Mouse (Mus musculus) urinary bladder, adult 18-20 months (tissue): Measurements from ENCODE around the gene Ankrd24.
A peak's percentile ranks its signal among the peaks of the same experiment; 100 is the strongest.

Source experiments
- DNase-seq, 2 experiments: peaks; one replicate each; pipeline ENCODE4 v3.0.0; 2022; ENCODE audit warnings: low spot score in 2 of 2, mixed read lengths in 2 of 2

Ankrd24 gene

DNA sequence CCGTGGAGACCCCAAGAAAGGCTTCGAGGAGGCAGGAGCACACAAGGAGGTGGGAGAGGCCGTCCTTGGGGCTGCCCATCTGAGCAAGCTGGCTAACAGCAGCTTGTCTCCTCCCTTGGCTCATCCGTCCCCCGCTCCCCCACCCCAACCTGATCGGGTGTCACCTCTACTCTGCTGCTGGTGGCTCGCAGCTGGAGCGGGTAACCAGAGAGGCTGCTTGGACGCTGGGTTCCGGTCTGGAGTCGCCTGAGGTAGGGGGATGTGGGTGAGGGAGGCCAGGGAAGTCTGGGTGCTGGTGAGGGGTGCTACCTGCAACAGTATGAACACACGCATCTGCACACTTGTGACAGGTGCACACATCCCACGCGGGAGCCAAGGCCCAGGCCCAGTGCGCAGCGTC, at the start of gene Ankrd24:
Gene Ankrd24, plus strand, starts transcription at position 151 of the 400 bp plus-strand sequence.
- no peak for DNase-seq

DNA sequence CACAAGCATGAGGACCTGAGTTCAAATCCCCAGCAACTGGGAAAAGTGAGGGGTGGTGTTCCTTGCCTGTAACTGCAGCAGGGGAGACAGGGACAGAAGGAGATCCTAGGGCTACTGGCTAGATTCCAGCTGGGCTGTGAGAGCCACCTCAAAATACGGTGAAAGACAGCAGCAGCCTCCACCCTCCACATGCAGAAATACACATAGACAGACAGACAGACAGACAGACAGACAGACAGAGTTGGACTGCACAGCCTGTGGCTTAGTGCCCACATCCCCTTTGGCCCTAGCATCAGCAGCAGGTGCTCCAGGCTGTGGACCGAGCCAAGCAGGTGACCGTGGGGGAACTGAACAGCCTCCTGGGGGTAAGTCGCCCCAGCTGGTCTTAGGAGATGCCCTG, 48.4 kb upstream of the Ankrd24 start:
- DNase-seq: no peak

GRCm38 (mm10) chr10:81580441-81581070, 47.8 kb upstream of the Ankrd24 start:
- DNase-seq: no peak

GRCm38 (mm10) chr10:81583347-81583746, 45.0 kb upstream of the Ankrd24 start:
- no peak for DNase-seq

DNA sequence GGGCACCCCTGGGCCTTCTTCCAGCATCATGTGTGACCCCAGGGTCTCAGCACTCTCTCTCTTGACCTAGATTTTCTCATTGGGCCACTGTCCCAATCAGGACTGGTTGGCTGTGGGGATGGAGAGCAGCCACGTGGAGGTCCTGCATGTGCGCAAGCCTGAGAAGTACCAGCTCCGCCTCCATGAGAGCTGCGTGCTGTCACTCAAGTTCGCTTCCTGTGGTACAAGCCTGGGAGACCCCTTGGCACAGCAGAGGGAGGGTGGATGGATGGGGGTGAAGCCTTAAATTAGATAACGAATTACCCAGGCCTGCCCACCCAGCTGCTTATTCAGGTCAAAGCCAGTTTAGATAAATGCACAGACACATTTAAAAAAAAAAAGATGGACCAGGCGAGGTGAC, 39.6 kb upstream of the Ankrd24 start:
- no peak for DNase-seq

- DNase-seq: no peak
Measured at GRCm38 (mm10) chr10:81591846-81592245, 36.5 kb upstream of the Ankrd24 start.

DNA sequence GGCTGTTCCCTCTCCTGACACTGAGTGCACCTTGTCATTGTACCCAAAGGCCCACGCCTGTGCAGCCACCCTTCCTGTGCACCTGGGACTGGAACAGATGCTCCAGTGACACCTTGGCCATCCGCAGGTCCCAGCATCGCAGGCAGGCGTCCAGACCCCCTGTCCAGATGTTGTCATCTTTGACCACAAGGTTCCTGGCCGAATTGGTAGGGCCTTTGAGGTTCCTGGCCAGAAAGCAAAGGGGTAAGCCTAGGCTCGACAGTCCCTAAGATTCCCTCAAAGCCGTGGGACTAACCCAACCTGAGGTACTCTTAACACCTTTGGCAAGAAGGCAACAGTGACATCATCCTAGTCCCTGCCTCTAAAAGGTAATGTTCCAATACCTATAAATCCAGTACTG, 35.7 kb upstream of the Ankrd24 start:
- DNase-seq: no peak

DNA sequence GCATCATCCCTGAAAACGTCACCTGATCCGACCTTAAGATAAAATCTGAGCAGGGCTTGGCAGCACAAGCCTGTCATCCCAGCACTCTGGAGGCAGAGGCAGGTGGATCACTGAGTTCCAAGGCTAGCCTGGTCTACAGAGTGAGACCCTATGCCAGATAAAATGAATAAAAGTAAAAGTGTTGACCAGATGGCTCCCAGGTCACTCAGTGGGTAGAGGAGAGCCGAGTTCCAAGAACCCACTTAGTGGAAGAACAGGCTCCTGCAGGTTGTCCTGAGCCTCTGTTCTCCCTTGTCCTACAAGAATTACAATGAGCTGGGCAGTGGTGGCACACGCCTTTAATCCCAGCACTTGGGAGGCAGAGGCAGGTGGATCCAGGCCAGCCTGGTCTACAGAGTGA, 35.1 kb upstream of the Ankrd24 start:
- no peak for DNase-seq

GRCm38 (mm10) chr10:81593935-81594334, 34.4 kb upstream of the Ankrd24 start:
- no peak for DNase-seq

DNA sequence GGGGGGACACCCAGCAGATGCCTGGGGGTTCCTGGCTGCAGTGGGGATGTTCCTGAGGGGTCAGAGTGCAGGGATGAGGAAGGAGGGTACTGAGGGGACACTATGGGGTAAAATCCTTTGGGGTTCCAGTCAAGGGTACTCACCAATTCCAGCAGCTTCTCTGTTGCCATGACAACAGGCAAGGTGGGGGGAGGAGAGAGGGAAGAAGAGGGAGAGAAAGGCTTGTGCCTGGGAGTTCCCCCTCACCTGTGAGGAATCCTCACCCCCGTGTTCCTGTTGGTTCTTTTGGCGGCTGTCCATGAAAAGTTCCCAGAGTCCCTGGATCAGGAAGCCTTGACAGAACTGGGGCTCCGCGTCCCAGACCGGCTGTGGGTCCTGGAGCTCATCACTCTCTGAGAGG, 32.7 kb upstream of the Ankrd24 start:
- no peak for DNase-seq

GRCm38 (mm10) chr10:81596611-81597010, 31.7 kb upstream of the Ankrd24 start:
- peak in 1 of 2 experiments; percentile 39 for DNase-seq

DNA sequence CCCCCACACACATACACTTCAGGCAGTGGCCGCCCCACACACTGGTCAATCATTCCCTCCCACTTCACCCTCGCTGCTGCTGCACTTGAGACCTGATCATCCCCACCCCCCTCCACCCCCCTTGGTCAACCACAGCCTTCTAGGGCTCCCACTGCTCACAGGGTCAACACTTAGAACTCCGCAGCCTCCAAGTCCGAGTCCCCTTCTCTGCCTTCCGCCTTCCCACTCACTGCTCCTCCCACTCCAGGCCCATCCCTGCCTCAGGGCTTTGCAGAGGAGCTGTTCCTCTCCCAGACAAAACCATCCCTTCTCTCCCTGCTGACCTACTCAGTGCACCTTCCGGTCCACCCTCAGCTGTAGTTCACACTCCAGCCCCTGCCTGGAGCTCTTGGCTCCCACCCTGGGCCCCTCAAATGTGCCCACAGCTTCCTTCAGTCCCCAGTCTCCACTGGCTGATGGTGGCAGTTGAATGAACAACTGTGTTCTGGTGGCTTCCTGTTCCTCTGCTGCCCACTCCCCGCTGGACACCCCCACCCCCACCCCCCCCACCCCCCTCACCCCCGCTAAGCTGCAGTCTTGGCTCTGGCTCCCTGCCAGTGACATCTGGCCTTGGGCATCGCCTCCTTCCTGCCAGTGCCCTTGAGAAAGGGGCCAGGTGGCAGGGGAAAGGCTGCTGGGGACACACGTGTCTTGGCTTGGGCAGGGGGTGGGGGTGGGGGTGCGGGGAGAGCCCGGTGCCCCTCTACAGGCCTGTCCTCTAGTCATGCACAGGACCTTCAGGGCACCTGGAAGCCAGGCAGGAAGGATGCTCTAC, 31.0 kb upstream of the Ankrd24 start:
- DNase-seq: no peak

DNA sequence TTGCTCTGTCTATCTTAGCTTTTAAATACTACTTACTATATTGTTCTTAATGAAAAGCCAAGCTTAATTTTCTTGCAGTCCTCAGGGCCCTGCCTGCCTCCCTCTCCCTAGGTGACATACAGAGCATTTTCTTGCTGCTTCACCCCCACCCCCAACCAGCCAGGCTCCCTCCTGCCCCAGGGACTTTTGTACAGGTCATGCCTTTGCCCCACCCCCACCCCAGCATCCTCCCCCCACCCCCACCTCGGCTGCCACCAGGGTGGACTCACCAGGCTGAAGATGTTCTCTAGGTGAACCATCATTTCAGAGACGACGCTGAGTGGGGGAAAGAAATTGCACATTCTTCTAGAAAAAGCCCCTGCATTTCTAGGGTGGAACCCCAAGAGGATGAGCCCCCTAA, 30.0 kb upstream of the Ankrd24 start:
- DNase-seq: no peak

GRCm38 (mm10) chr10:81598871-81599270, 29.5 kb upstream of the Ankrd24 start:
- no peak for DNase-seq

DNA sequence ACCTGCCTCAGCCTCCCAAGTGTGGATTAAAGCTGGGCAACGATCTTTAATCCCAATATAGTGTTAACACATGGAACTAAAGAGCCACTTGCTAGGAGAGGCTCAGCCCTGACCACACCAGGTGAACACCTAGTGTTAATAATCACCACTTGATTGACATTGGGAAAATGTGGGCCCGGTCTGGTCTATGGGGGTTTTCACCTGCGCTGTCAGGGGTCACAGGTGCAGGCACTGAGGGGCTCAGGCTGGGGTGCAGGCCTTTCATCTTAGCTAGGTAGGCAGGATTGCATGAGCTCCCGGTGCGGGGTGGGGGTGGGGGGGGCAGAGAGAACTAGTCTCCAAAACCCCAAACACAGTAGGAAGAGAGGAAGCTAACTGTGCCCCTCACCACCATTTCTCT, 28.7 kb upstream of the Ankrd24 start:
- DNase-seq: no peak

- DNase-seq: no peak
Measured at GRCm38 (mm10) chr10:81600096-81600495, 28.2 kb upstream of the Ankrd24 start.

DNA sequence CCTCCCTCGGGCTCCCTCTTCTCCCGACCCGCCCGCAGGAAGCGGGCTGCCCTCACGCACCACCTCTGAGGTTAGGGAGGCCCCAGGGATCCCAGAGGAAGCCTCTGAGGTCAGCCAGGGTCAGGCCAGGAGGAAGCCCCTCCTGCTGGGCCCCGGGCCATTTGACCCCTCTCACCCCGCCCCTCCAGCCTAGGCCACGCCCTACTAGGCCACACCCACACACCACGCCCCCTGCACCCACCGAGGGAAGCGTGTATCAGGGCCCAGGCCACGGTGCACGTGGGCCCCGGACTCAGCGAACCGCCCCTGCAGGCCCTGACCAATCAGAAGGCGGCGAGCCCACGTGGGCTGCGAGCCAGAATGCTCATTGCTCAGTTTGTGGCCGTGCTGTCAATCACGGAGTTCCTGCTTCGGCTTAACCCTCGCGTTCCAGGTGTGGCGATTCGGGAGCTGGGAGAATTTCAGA, 27.6 kb upstream of the Ankrd24 start, which contains the start of gene Tle6:
Gene Tle6, minus strand, starts transcription at position 336 of the 466 bp plus-strand sequence.
- DNase-seq: peak; percentile 87 to 91

- DNase-seq: no peak
Measured at GRCm38 (mm10) chr10:81601396-81601905, 26.9 kb upstream of the Ankrd24 start.

GRCm38 (mm10) chr10:81602741-81603151, 25.6 kb upstream of the Ankrd24 start:
- no peak for DNase-seq

DNA sequence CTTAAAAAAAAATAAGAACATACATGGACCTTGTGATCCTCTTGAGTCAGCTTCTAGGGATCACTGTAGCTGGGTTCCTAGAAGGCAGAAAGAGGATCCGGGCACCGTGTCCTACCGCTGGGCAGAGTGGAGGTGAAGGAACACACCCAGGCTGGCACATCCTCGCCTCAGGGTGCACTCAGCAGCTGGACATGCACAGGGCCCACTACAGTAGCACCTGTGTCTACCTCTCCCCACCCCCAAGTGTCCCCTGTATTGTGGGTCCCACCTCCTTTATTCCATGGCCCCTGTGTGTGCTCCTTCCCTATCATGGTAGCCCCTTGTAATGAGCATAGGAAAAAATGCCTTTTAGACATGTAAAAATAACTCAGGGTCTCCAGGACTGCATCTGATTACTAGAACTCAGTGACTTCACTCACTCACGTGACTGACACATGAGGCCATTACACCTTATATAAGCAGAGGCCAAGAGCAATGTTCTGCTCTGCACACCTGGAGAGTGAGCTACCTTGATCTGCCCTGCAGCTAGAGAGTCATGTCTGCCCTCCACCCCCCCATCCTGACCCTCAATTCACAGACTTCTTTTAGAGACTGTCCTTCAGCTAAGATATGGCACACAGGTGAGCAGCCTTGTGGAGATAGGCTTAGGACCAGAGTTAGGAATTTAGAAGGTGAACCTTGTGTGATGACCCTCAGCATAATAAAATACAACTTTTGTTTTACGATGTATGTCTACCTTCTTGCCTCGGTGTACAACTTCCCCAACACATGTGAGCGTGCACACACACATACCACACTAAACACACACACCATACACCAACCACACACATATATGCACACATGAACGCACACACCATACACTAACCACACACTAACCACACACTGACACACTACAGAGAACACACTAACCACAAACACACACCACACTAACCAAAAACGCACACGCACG, 24.0 kb upstream of the Ankrd24 start:
- no peak for DNase-seq

- peak; percentile 71 to 77 for DNase-seq
Measured at GRCm38 (mm10) chr10:81604968-81605665, 23.2 kb upstream of the Ankrd24 start.
